Mouse (Mus musculus) embryonic fibroblast, embryonic 13.5 days (primary cell): Measurements from ENCODE around the gene Srsf12.

ENCODE experiments used
- CTCF ChIP-seq: IDR thresholded peaks from 2 replicates; pipeline ENCODE4 v1.5.1; 2011; ENCODE audit warnings: mild to moderate bottlenecking, control low read depth, low read length, moderate library complexity, borderline replicate concordance; ENCODE audit not compliant: insufficient read depth
- POLR2A ChIP-seq: IDR thresholded peaks from 2 replicates; pipeline ENCODE4 v1.6.1; 2011; ENCODE audit warnings: low read depth, mild to moderate bottlenecking, control low read depth, low read length, moderate library complexity

GRCm38 (mm10) chr4:33264979-33265726, 56.4 kb downstream of the Srsf12 start:
- TF ChIP-seq POLR2A, result no peak
- no peak for TF ChIP-seq CTCF
